Mouse (Mus musculus): ENCODE data around the gene Prdx2. TPM values are rescaled to one million over a fixed set of nuclear protein-coding genes. Genes with fewer than 3 reads are reported as not detected.

The Prdx2 gene
- polyA plus RNA-seq, 1 experiment from 2014 or later, result 1,134 TPM

DNA sequence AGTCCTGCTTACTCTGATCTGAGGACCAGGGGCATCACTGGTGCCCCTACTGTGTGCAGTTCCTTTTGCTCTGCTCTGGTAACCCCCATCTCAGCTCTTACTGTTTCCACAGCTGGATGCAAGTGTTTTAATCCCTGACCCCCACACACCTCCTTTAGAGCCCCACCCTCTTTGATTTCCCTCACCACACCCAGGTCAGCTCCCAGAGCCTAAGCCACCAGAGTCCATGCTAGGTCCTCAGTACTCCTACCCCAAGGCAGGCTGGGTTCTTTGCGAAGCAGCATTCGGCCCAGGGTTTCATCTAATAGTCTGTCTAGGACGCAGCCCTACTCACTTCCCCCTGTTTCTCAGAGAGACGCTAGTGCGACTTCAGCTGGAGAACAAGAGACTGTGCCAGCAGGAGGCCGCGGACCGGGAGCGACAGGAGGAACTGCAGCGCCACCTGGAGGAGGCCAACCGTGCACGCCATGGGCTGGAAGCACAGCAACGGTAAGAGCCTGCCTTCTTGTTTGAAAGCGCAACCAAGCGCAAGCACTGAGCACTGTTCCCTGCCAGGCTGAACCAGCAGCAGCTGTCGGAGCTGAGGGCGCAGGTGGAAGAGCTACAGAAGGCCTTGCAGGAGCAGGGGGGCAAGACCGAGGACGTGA is 28.4 kb downstream of the Prdx2 start:
- Histone ChIP-seq H3K27ac (ENCODE audit: low read length) (no peak overlapping the region), H3K27me3 (ENCODE audit: control insufficient read depth, insufficient read depth, low read depth, low read length) (peaks cover 3% of the 10 kb centered on the region; the same call in 1 of the 2 replicates), H3K4me1 (ENCODE audit: control insufficient read depth, insufficient read depth, low read length) (peaks cover 5% of the 10 kb centered on the region; the same call in 1 of the 2 replicates), H3K4me2 (ENCODE audit: low read length) (peak overlapping the region; percentile 21), H3K9me3 (replicated peaks; ENCODE audit: control insufficient read depth, low read length, poor library complexity, severe bottlenecking) (no peaks in the 10 kb centered on the region), H3K9ac (ENCODE audit: low read depth, low read length) (peak overlapping the region; percentile 41; the same call in 1 of the 2 replicates), H3K4me3 (ENCODE audit: low read depth, low read length) (no peak overlapping the region), H3K36me3 (ENCODE audit: control insufficient read depth, insufficient read depth, low read length) (peaks cover 8% of the 10 kb centered on the region)
- ATAC-seq, result peak; percentile 52; the same call in 1 of the 2 replicates
- 1% methylated on average over 19 of the region's 19 CpGs for WGBS

DNA sequence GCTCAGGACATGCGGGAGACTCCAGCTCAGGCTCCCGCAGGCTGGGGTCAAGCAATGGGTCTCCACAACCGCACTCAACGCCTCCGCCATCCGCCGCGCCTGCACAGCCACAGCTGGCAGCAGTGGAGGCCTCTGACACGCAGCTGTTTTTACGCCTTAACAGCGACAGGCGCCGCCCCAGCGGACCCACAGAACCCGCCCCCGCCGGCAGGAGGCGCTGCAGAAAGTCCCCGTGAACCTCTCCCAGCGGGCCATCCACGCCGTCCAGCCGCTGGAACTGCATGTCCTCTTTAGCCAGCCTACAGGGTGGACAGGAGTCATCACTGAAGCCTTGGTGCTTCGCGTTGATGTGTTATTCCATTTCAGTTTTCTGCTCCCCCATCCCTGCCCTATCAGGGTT is 38.3 kb downstream of the Prdx2 start:
- H3K4me1 ChIP-seq (ENCODE audit: control insufficient read depth, insufficient read depth, low read length), result no peaks in the 10 kb centered on the region
- peaks cover 28% of the 10 kb centered on the region for H3K27me3 ChIP-seq (ENCODE audit: control insufficient read depth, insufficient read depth, low read depth, low read length)
- H3K9me3 ChIP-seq (replicated peaks; ENCODE audit: control insufficient read depth, low read length, poor library complexity, severe bottlenecking), result no peaks in the 10 kb centered on the region
- WGBS, result 17% methylated on average over 25 of the region's 25 CpGs
- no peak overlapping the region for H3K4me2 ChIP-seq (ENCODE audit: low read length)
- no peak overlapping the region for H3K9ac ChIP-seq (ENCODE audit: low read depth, low read length)
- no peak for ATAC-seq
- H3K36me3 ChIP-seq (ENCODE audit: control insufficient read depth, insufficient read depth, low read length), result peaks cover 2% of the 10 kb centered on the region; the same call in 1 of the 2 replicates
- no peak overlapping the region for H3K4me3 ChIP-seq (ENCODE audit: low read depth, low read length)
- H3K27ac ChIP-seq (ENCODE audit: low read length), result no peak overlapping the region

GRCm38 (mm10) chr8:85011242-85011641 is 41.9 kb downstream of the Prdx2 start:
- no peaks in the 10 kb centered on the region for H3K9me3 ChIP-seq (replicated peaks; ENCODE audit: control insufficient read depth, low read length, poor library complexity, severe bottlenecking)
- no peak overlapping the region for H3K4me3 ChIP-seq (ENCODE audit: low read depth, low read length)
- peaks cover 36% of the 10 kb centered on the region for H3K27me3 ChIP-seq (ENCODE audit: control insufficient read depth, insufficient read depth, low read depth, low read length)
- no peak overlapping the region for H3K4me2 ChIP-seq (ENCODE audit: low read length)
- no peak overlapping the region for H3K9ac ChIP-seq (ENCODE audit: low read depth, low read length)
- H3K36me3 ChIP-seq (ENCODE audit: control insufficient read depth, insufficient read depth, low read length), result no peaks in the 10 kb centered on the region
- no peaks in the 10 kb centered on the region for H3K4me1 ChIP-seq (ENCODE audit: control insufficient read depth, insufficient read depth, low read length)
- 18% methylated on average over 28 of the region's 28 CpGs for WGBS
- no peak for ATAC-seq
- no peak overlapping the region for H3K27ac ChIP-seq (ENCODE audit: low read length)

GRCm38 (mm10) chr8:85013230-85013840 is 43.9 kb downstream of the Prdx2 start:
- Histone ChIP-seq H3K27ac (ENCODE audit: low read length) (no peak overlapping the region), H3K9ac (ENCODE audit: low read depth, low read length) (peak overlapping the region; percentile 66), H3K27me3 (ENCODE audit: control insufficient read depth, insufficient read depth, low read depth, low read length) (peaks cover 27% of the 10 kb centered on the region), H3K4me3 (ENCODE audit: low read depth, low read length) (peak overlapping the region; percentile 40), H3K9me3 (replicated peaks; ENCODE audit: control insufficient read depth, low read length, poor library complexity, severe bottlenecking) (no peaks in the 10 kb centered on the region), H3K4me1 (ENCODE audit: control insufficient read depth, insufficient read depth, low read length) (no peaks in the 10 kb centered on the region), H3K4me2 (ENCODE audit: low read length) (peak overlapping the region; percentile 83), H3K36me3 (ENCODE audit: control insufficient read depth, insufficient read depth, low read length) (peaks cover 6% of the 10 kb centered on the region)
- ATAC-seq, result peak; percentile 52
- 5% methylated on average over 26 of the region's 26 CpGs for WGBS

DNA sequence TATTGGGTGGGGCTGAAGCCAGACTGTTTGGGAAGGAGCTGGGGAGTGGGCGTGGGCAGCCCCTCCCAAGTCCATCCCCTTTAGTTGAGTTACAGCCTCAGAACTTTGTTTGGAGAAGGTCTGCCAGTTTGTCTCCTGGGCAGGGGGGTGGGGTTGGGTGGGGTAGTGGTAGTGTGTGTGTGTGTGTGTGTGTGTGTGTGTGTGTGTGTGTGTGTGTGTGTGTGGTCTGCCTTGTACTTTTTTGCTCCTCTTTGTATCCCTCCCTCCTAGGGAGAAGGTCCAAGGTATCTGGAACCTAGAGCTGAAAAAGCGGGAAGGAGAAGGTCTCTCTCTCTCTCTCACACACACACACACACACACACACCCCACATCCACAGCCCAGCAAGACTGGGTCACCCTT is 45.0 kb downstream of the Prdx2 start, which contains the start of gene Best2:
Best2 (minus strand) TSS at position 101 of the 400 bp plus-strand sequence.
- 61% methylated on average over 2 of the region's 2 CpGs for WGBS
- no peak for ATAC-seq
- no peaks in the 10 kb centered on the region for H3K9me3 ChIP-seq (replicated peaks; ENCODE audit: control insufficient read depth, low read length, poor library complexity, severe bottlenecking)
- peak within 1 kb of the TSS; percentile 66 for H3K9ac ChIP-seq (ENCODE audit: low read depth, low read length)
- peaks cover 9% of the 10 kb centered on the region for H3K36me3 ChIP-seq (ENCODE audit: control insufficient read depth, insufficient read depth, low read length)
- H3K27me3 ChIP-seq (ENCODE audit: control insufficient read depth, insufficient read depth, low read depth, low read length), result peaks cover 23% of the 10 kb centered on the region
- H3K4me1 ChIP-seq (ENCODE audit: control insufficient read depth, insufficient read depth, low read length), result no peaks in the 10 kb centered on the region
- peak within 1 kb of the TSS; percentile 40 for H3K4me3 ChIP-seq (ENCODE audit: low read depth, low read length)
- H3K4me2 ChIP-seq (ENCODE audit: low read length), result peak within 1 kb of the TSS; percentile 83
- no peak within 1 kb of the TSS for H3K27ac ChIP-seq (ENCODE audit: low read length)

DNA sequence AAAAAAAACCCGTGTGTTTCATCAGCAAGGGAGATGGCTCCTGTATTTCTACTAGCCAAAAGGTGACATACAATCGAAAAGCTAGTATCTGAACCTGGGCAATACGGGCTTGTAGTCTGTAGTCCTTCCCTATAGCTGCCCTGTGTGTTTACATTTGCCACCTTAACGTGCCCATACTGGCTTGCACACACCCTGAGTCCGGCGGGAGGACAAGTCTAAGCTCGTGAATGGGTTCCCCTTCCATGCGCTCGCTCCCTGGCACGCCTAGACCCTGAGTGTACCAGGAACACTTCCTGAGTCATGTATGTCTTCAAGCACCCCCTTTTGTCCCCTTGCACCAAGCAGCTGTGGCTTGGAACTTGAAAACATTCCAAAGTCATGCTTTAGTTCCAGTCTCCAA is 47.3 kb downstream of the Prdx2 start:
- WGBS, result 65% methylated on average over 10 of the region's 10 CpGs
- Histone ChIP-seq H3K27ac (ENCODE audit: low read length) (no peak overlapping the region), H3K9me3 (replicated peaks; ENCODE audit: control insufficient read depth, low read length, poor library complexity, severe bottlenecking) (no peaks in the 10 kb centered on the region), H3K4me3 (ENCODE audit: low read depth, low read length) (no peak overlapping the region), H3K36me3 (ENCODE audit: control insufficient read depth, insufficient read depth, low read length) (peaks cover 11% of the 10 kb centered on the region), H3K4me1 (ENCODE audit: control insufficient read depth, insufficient read depth, low read length) (no peaks in the 10 kb centered on the region), H3K9ac (ENCODE audit: low read depth, low read length) (no peak overlapping the region), H3K4me2 (ENCODE audit: low read length) (no peak overlapping the region), H3K27me3 (ENCODE audit: control insufficient read depth, insufficient read depth, low read depth, low read length) (peaks cover 12% of the 10 kb centered on the region)
- no peak for ATAC-seq

DNA sequence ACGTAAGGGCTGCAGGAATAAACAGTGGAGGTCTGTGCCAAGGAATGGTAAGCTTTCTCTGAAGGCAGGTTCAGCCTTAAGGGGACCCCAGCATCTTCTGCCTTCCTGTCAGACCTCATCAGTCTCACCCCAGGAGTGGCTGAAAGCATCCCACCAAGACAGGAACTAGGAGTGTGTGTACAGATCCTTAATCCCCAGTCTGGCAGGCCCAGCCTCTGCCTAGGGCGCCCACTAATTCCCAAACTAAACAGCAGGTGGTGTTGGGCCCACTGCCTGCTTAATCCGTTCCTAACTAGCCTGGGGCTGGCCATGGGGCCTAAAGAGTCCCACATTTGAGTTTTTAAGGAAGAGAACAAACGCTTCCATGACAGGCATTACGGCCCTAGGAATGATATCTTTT is 47.8 kb downstream of the Prdx2 start:
- WGBS, result 14% methylated on average over 5 of the region's 5 CpGs
- no peak for ATAC-seq

GRCm38 (mm10) chr8:85021514-85022055 is 52.2 kb downstream of the Prdx2 start:
- H3K27me3 ChIP-seq (ENCODE audit: control insufficient read depth, insufficient read depth, low read depth, low read length), result no peaks in the 10 kb centered on the region
- 97% methylated on average over 3 of the region's 3 CpGs for WGBS
- no peak overlapping the region for H3K4me2 ChIP-seq (ENCODE audit: low read length)
- H3K9ac ChIP-seq (ENCODE audit: low read depth, low read length), result no peak overlapping the region
- no peak overlapping the region for H3K27ac ChIP-seq (ENCODE audit: low read length)
- peaks cover 17% of the 10 kb centered on the region for H3K4me1 ChIP-seq (ENCODE audit: control insufficient read depth, insufficient read depth, low read length)
- no peak for ATAC-seq
- peaks cover 11% of the 10 kb centered on the region for H3K36me3 ChIP-seq (ENCODE audit: control insufficient read depth, insufficient read depth, low read length)
- no peaks in the 10 kb centered on the region for H3K9me3 ChIP-seq (replicated peaks; ENCODE audit: control insufficient read depth, low read length, poor library complexity, severe bottlenecking)
- no peak overlapping the region for H3K4me3 ChIP-seq (ENCODE audit: low read depth, low read length)

More for the DNA sequence above, 47.8 kb downstream of the Prdx2 start:
- no peaks in the 10 kb centered on the region for H3K9me3 ChIP-seq (replicated peaks; ENCODE audit: control insufficient read depth, low read length, poor library complexity, severe bottlenecking)
- H3K4me2 ChIP-seq (ENCODE audit: low read length), result no peak overlapping the region
- H3K4me3 ChIP-seq (ENCODE audit: low read depth, low read length), result no peak overlapping the region
- peaks cover 11% of the 10 kb centered on the region for H3K36me3 ChIP-seq (ENCODE audit: control insufficient read depth, insufficient read depth, low read length)
- no peak overlapping the region for H3K27ac ChIP-seq (ENCODE audit: low read length)
- H3K9ac ChIP-seq (ENCODE audit: low read depth, low read length), result no peak overlapping the region
- peaks cover 11% of the 10 kb centered on the region for H3K27me3 ChIP-seq (ENCODE audit: control insufficient read depth, insufficient read depth, low read depth, low read length)
- H3K4me1 ChIP-seq (ENCODE audit: control insufficient read depth, insufficient read depth, low read length), result no peaks in the 10 kb centered on the region

GRCm38 (mm10) chr8:85023846-85024245 is 54.5 kb downstream of the Prdx2 start:
- H3K4me2 ChIP-seq (ENCODE audit: low read length), result peak overlapping the region; percentile 60
- no peak overlapping the region for H3K9ac ChIP-seq (ENCODE audit: low read depth, low read length)
- peaks cover 5% of the 10 kb centered on the region; the same call in 1 of the 2 replicates for H3K36me3 ChIP-seq (ENCODE audit: control insufficient read depth, insufficient read depth, low read length)
- H3K4me1 ChIP-seq (ENCODE audit: control insufficient read depth, insufficient read depth, low read length), result peaks cover 29% of the 10 kb centered on the region
- WGBS, result 98% methylated on average over 3 of the region's 3 CpGs
- H3K9me3 ChIP-seq (replicated peaks; ENCODE audit: control insufficient read depth, low read length, poor library complexity, severe bottlenecking), result no peaks in the 10 kb centered on the region
- H3K27ac ChIP-seq (ENCODE audit: low read length), result no peak overlapping the region
- no peak for ATAC-seq
- H3K27me3 ChIP-seq (ENCODE audit: control insufficient read depth, insufficient read depth, low read depth, low read length), result no peaks in the 10 kb centered on the region
- H3K4me3 ChIP-seq (ENCODE audit: low read depth, low read length), result no peak overlapping the region
